In genomic region chr8:10923071-10924000, GRCm38 (mm10) we compare ENCODE assay signal across 9 mouse cellular contexts.
A peak's percentile ranks its signal among the peaks of the same experiment; 100 is the strongest.
DNase-seq lines count a peak whose midpoint lies in the region; ATAC-seq and TF ChIP-seq lines count a peak whose summit lies in the region.
"Had no signal": no experiment of that assay in that cellular context is flagged by ENCODE, and none has a peak within 500 bp of the region (broad histone marks: within the 10 kb centered on the region; RNA-seq: fewer than 3 reads in every experiment).

No protein-coding gene starts in this region.

- peak overlapping the region; percentile 67 for H3K27ac ChIP-seq in ES-E14 (ENCODE audit: insufficient read depth, low read depth, low read length, poor library complexity, severe bottlenecking)
- peak overlapping the region; percentile 93 for H3K27ac ChIP-seq in embryonic facial prominence, embryonic 10.5 days (replicated peaks)
- H3K27ac ChIP-seq in liver, embryonic 14.5 days, result no peak overlapping the region

- in situ Hi-C loops in ES-E14 (cut with MboI; ENCODE audit: low sequenced_read_pairs in 2 of 2, unreplicated experiment in 2 of 2), result no loop called here

- peak; percentile 41 for DNase-seq in kidney, adult 9 months
- no peak for DNase-seq in kidney, postnatal 14 days
- no peak for DNase-seq in ES-E14 (ENCODE audit: low read depth, low spot score)
- DNase-seq in embryonic facial prominence, embryonic 10.5 days (ENCODE audit: low spot score), result peak; percentile 66
- DNase-seq in liver, embryonic 14.5 days (ENCODE audit: low read depth in 3 of 3, low spot score in 3 of 3), result no peak
- DNase-seq in spleen, adult 12 weeks (ENCODE audit: low spot score), result no peak
- DNase-seq in natural killer cell, adult 2 months (ENCODE audit: low spot score in 2 of 2), result no peak
- no peak for DNase-seq in cerebellum, postnatal 4 days (ENCODE audit: low spot score in 2 of 2)

- peaks cover 3 to 22% of the 10 kb centered on the region in 2 experiments; a peak in 2 of 4 replicates for H3K4me1 ChIP-seq in ES-E14 (ENCODE audit: control insufficient read depth in 2 of 2, insufficient read depth in 2 of 2, low read length in 2 of 2, poor library complexity in 1 of 2)
- H3K4me1 ChIP-seq in embryonic facial prominence, embryonic 10.5 days, result peaks cover 89% of the 10 kb centered on the region
- peaks cover 0 to 33% of the 10 kb centered on the region in 2 experiments; a peak in 3 of 4 replicates for H3K4me1 ChIP-seq in liver, embryonic 14.5 days (replicated peaks; ENCODE audit: control insufficient read depth in 2 of 2, insufficient read depth in 2 of 2, low read length in 1 of 2)

- H3K9me3 ChIP-seq in ES-E14 (ENCODE audit: control insufficient read depth, insufficient read depth, low read depth, low read length), result no peaks in the 10 kb centered on the region
- H3K9me3 ChIP-seq in embryonic facial prominence, embryonic 10.5 days, result no peaks in the 10 kb centered on the region
- no peaks in the 10 kb centered on the region for H3K9me3 ChIP-seq in liver, embryonic 14.5 days (ENCODE audit: control insufficient read depth, low read length)

- peak; percentile 4; the same call in 1 of the 2 replicates for ATAC-seq in liver, embryonic 14.5 days (ENCODE audit: insufficient read depth)
- ATAC-seq: Patski had no signal

- 23% methylated on average over 19 of the region's 19 CpGs for WGBS in embryonic facial prominence, embryonic 10.5 days
- WGBS in liver, embryonic 14.5 days (ENCODE audit: insufficient replicate concordance), result 42% methylated on average over 19 of the region's 19 CpGs

- H3K4me2 ChIP-seq in liver, embryonic 14.5 days (ENCODE audit: low read depth), result peak overlapping the region; percentile 48; the same call in 1 of the 2 replicates

- H3K36me3 ChIP-seq in ES-E14 (ENCODE audit: control insufficient read depth, insufficient read depth, low read length, poor library complexity, severe bottlenecking), result no peaks in the 10 kb centered on the region
- H3K36me3 ChIP-seq in embryonic facial prominence, embryonic 10.5 days (replicated peaks), result no peaks in the 10 kb centered on the region
- no peaks in the 10 kb centered on the region for H3K36me3 ChIP-seq in liver, embryonic 14.5 days (replicated peaks; ENCODE audit: control insufficient read depth, insufficient read depth, low read depth)

- H3K4me3 ChIP-seq in ES-E14 (ENCODE audit: insufficient read depth in 1 of 2, low read depth in 1 of 2, low read length in 2 of 2, poor library complexity in 1 of 2, severe bottlenecking in 1 of 2), result peak overlapping the region; percentile 9 to 25; a peak in 2 of 4 replicates
- H3K4me3 ChIP-seq in embryonic facial prominence, embryonic 10.5 days, result peak overlapping the region; percentile 45
- H3K4me3 ChIP-seq in liver, embryonic 14.5 days (ENCODE audit: insufficient read depth in 1 of 2, low read depth in 2 of 2, low read length in 2 of 2), result no peak overlapping the region

- H3K9ac ChIP-seq in ES-E14 (ENCODE audit: insufficient read depth, low read depth, low read length, poor library complexity, severe bottlenecking), result no peak overlapping the region
- no peak overlapping the region for H3K9ac ChIP-seq in liver, embryonic 14.5 days (replicated peaks)

- H3K27me3 ChIP-seq in embryonic facial prominence, embryonic 10.5 days (replicated peaks; ENCODE audit: low read depth, poor library complexity, severe bottlenecking), result peaks cover 28% of the 10 kb centered on the region
- peaks cover 11% of the 10 kb centered on the region for H3K27me3 ChIP-seq in liver, embryonic 14.5 days (ENCODE audit: control insufficient read depth, insufficient read depth, low read length)
- H3K27me3 ChIP-seq: Patski had no signal

- TF ChIP-seq CTCF in liver, embryonic 14.5 days (IDR thresholded peaks at IDR 0.05; ENCODE audit: low read depth), result no peak

- no peak for TF ChIP-seq EP300 in liver, embryonic 14.5 days (IDR thresholded peaks at IDR 0.05; ENCODE audit: low read depth)

TF ChIP-seq in ES-E14, 5 proteins besides CTCF, POLR2A, EP300 and RAD21:
- TF ChIP-seq ZNF384 (IDR thresholded peaks at IDR 0.05; ENCODE audit: low read depth, low read length), result no peak
- TF ChIP-seq MAFK (IDR thresholded peaks at IDR 0.05; ENCODE audit: insufficient read depth, low read depth, low read length), result no peak
- no peak for TF ChIP-seq HCFC1 (IDR thresholded peaks at IDR 0.05; ENCODE audit: borderline replicate concordance, insufficient read depth, low read length)
- no peak for TF ChIP-seq ZC3H11A (IDR thresholded peaks at IDR 0.05; ENCODE audit: borderline replicate concordance, low read depth, low read length)
- TF ChIP-seq CHD2 (IDR thresholded peaks at IDR 0.05; ENCODE audit: low read depth, low read length), result no peak

Comparison
In these comparisons a context has a peak if more than half of its experiments do, and no peak if none do; other contexts are left out.
1. DNase-seq: peak in kidney, adult 9 months (single experiment) and embryonic facial prominence, embryonic 10.5 days (single experiment); none in kidney, postnatal 14 days (single experiment), ES-E14 (single experiment), liver, embryonic 14.5 days (0 of 3), spleen, adult 12 weeks (single experiment), natural killer cell, adult 2 months (0 of 2) and cerebellum, postnatal 4 days (0 of 2).
2. H3K4me3 ChIP-seq: peak in ES-E14 (2 of 2) and embryonic facial prominence, embryonic 10.5 days (single experiment); none in liver, embryonic 14.5 days (0 of 2).